Mouse (Mus musculus) forebrain, embryonic 14.5 days (tissue): ENCODE measurements around the gene Kcng3. TPM values are rescaled to one million over a fixed set of nuclear protein-coding genes. Genes with fewer than 3 reads are reported as not detected.

Source experiments
- ATAC-seq: fragments of 200-750 bp; cut with Nextera tagmentation; 2 replicates; pipeline ENCODE4 v1.8.0; 2017; ENCODE audit warnings: mild to moderate bottlenecking, moderate library complexity
- DNase-seq: peaks from one replicate; pipeline ENCODE4 v3.0.0-alpha.2; 2015; ENCODE audit warnings: low spot score
- H3K27ac ChIP-seq: fragments of 300-500 bp; sonication (generic); 2 replicates; pipeline ENCODE4 v1.5.1; 2014; ENCODE audit warnings: low read depth, mild to moderate bottlenecking, control low read depth, low read length, moderate library complexity
- H3K27me3 ChIP-seq: fragments of 300-500 bp; sonication (generic); replicated peaks from 2 replicates; pipeline ENCODE4 v1.6.1; 2014; ENCODE audit warnings: low read length, control low read depth, mixed read lengths; ENCODE audit not compliant: control insufficient read depth, insufficient read depth
- H3K36me3 ChIP-seq: fragments of 300-500 bp; sonication (generic); 2 replicates; pipeline ENCODE4 v1.6.1; 2014; ENCODE audit warnings: low read length, control low read depth; ENCODE audit not compliant: control insufficient read depth, insufficient read depth
- H3K4me1 ChIP-seq: fragments of 300-500 bp; sonication (generic); 2 replicates; pipeline ENCODE4 v1.6.1; 2014; ENCODE audit warnings: antibody characterized with exemption, low read length, control low read depth; ENCODE audit not compliant: control insufficient read depth, insufficient read depth
- H3K4me2 ChIP-seq: fragments of 300-500 bp; sonication (generic); 2 replicates; pipeline ENCODE4 v1.6.1; 2014; ENCODE audit warnings: mild to moderate bottlenecking, control low read depth, low read length
- H3K4me3 ChIP-seq: fragments of 300-500 bp; sonication (generic); 2 replicates; pipeline ENCODE4 v1.5.1; 2014; ENCODE audit warnings: low read depth, low read length, control low read depth
- H3K9ac ChIP-seq: fragments of 300-500 bp; sonication (generic); 2 replicates; pipeline ENCODE4 v1.6.1; 2014; ENCODE audit warnings: mild to moderate bottlenecking, low read length, control low read depth, moderate library complexity
- H3K9me3 ChIP-seq: fragments of 300-500 bp; sonication (generic); replicated peaks from 2 replicates; pipeline ENCODE4 v1.6.1; 2016; ENCODE audit warnings: low read length, control low read depth, mixed read lengths; ENCODE audit not compliant: control insufficient read depth
- WGBS: fragments of 180-500 bp; shearing (Covaris S2); extraction: QIAGEN DNeasy Blood & Tissue Kit; methylation state at CpG from one replicate; pipeline ENCODE4 v1.1.7; 2014; 5-methylcytosine and 5-hydroxymethylcytosine counted together
- polyA plus RNA-seq: library from polyadenylated mRNA; unstranded; fragments of >200 nt; fragmentation: Nextera tagmentation; extraction: Ambion mirVana; gene quantifications from 2 replicates; pipeline ENCODE4 v1.2.1, GENCODE M21; 2014

The Kcng3 gene
- not detected in 2 replicates for polyA plus RNA-seq

DNA sequence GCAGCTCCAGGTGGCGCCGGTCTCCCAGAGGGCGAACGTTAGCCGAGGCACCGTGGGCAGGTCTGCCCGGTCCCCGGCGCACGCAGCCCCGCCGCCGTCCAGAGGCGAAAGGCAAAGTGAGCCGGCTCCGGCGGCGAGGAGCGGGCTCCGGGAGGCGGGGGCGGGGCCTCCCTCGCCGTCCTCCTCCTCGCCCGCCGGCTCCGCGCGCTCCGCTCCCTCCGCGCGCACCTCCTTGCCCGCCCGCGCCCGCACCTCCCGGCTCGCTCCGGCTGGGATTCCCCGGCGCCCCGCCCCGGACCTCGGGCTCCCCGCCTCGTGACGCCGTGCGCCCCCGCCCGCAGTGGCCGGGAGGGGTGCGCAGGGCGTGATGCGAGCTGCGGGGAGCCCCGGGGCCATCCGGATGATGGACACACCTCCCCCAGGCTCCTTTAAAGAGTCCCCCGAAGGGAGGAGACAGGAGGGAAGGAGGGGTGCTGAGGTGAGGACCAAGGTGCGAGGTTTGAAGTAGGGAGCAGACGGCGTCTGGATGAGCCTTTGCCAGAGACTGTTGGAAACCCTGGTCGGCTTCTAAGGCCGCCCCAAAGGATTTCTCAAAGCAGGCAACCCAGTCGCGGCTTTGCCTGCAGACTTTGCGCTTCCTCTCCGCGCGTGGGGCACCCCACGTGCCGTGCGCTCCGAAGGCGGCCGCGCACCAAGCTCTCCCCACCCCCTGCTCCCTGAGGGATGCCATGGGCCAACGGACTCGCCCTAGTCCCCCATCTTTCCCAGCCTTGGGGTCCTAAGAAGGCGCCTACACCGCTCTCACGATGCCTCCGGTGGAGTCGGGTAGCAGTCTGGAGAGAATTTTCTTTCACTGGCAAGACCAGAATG, at the start of gene Kcng3:
Gene Kcng3 (minus strand): TSS at position 113 of the 870 bp plus-strand sequence.
- Histone ChIP-seq H3K27ac (no peak within 1 kb of the TSS), H3K27me3 (peaks cover 51% of the 10 kb centered on the region)
- under 1% methylated on average over 76 of the region's 86 CpGs for WGBS

DNA sequence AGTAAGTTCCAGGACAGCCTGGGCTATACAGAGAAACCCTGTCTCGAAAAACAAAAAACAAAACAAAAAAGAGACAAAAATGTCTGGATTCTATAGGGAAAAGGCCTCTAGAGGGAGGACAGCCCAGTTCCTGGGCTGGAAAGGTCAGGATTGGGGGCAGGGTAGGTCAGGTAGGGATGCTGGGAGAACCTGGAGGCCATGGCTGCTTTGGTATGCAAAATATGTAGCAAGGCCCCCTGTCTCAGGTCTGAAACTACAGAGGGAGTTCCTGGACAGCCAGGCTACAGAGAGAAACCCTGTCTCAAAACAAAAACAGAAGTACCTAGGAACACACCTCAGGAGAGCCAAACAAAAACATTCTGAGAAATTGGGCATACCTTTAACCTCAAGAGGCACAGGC, 45.7 kb upstream of the Kcng3 start:
- 77% methylated on average over 1 of the region's 1 CpGs for WGBS
- no peak for ATAC-seq

More for the DNA sequence above, at the start of gene Kcng3:
- DNase-seq: peak; percentile 46
- H3K9me3 ChIP-seq: no peaks in the 10 kb centered on the region
- H3K9ac ChIP-seq: peak within 1 kb of the TSS; percentile 57
- ATAC-seq: peak; percentile 68
- peaks cover 8% of the 10 kb centered on the region; the same call in 1 of the 2 replicates for H3K4me1 ChIP-seq
- peak within 1 kb of the TSS; percentile 87 for H3K4me2 ChIP-seq
- H3K36me3 ChIP-seq: no peaks in the 10 kb centered on the region
- H3K4me3 ChIP-seq: peak within 1 kb of the TSS; percentile 54

DNA sequence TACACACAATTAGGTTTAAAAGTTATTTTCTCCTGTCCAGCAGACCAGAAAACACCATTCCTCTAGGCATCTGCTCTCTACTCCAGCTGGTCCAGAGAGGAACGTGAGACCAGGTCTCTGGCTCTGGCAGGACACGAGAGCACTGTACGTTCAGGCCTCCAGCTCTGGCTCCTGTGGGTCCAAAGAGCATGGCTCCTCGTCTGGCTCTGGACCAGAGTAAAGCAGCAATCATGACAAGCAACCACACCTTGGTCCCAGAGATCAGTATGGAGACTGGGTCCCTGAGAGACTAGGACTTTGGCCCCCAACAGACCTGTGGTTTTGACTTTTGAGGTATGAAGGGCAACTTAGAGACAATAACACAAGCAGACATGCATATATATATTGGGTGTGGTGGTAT, 41.0 kb upstream of the Kcng3 start:
- 78% methylated on average over 4 of the region's 4 CpGs for WGBS

More for the DNA sequence above, 45.7 kb upstream of the Kcng3 start:
- Histone ChIP-seq H3K4me2 (no peak overlapping the region), H3K27ac (no peak overlapping the region), H3K27me3 (no peaks in the 10 kb centered on the region), H3K9me3 (no peaks in the 10 kb centered on the region), H3K4me3 (no peak overlapping the region), H3K36me3 (no peaks in the 10 kb centered on the region), H3K4me1 (no peaks in the 10 kb centered on the region), H3K9ac (no peak overlapping the region)
- DNase-seq: no peak

DNA sequence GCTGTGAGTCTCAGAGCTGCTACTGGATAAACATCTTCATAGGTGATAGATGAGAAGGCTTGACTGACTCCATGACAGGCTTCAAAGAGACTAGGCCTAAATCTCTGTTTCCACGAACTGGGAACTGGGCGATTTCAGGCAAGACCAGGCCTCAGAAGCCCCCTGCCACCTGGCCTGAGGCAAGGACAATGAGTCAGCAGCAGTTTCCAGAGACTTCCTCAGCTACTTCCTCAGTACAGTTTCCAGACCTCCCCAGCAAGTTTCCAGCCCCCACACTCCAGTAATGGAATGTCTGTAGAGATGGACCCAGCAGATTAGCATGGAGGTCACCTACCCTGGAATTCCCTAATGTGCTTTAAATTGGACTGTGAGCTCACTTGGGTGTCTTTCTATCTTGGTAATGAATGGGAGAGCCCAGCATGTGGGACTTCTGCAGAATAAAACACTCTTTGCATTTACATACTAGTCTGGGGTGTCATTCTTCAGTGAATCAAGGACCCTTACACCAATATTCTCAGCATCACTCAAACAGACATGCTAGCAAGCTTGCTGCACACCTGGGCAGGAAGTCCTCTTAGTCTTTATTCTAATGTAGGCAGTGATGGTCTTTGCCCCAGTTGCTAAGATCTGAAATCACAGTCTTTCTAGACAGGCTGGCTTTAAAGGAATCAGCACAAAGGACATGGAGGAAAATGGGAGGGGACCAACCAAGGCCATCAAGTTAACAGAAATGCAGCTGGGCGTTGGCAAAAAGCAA, 36.4 kb upstream of the Kcng3 start:
- ATAC-seq (no peak), DNase-seq (no peak)
- H3K4me2 ChIP-seq: no peak overlapping the region
- WGBS: 89% methylated on average over 3 of the region's 3 CpGs
- H3K4me3 ChIP-seq: no peak overlapping the region
- no peaks in the 10 kb centered on the region for H3K27me3 ChIP-seq
- no peaks in the 10 kb centered on the region for H3K36me3 ChIP-seq
- no peak overlapping the region for H3K27ac ChIP-seq
- no peaks in the 10 kb centered on the region for H3K9me3 ChIP-seq
- no peaks in the 10 kb centered on the region for H3K4me1 ChIP-seq
- H3K9ac ChIP-seq: no peak overlapping the region

More for the DNA sequence above, 41.0 kb upstream of the Kcng3 start:
- no peak overlapping the region for H3K4me2 ChIP-seq
- ATAC-seq (no peak), DNase-seq (no peak)
- H3K4me3 ChIP-seq: no peak overlapping the region
- H3K27me3 ChIP-seq: no peaks in the 10 kb centered on the region
- H3K27ac ChIP-seq: no peak overlapping the region
- H3K9ac ChIP-seq: no peak overlapping the region
- H3K9me3 ChIP-seq: no peaks in the 10 kb centered on the region
- no peaks in the 10 kb centered on the region for H3K36me3 ChIP-seq
- H3K4me1 ChIP-seq: no peaks in the 10 kb centered on the region

DNA sequence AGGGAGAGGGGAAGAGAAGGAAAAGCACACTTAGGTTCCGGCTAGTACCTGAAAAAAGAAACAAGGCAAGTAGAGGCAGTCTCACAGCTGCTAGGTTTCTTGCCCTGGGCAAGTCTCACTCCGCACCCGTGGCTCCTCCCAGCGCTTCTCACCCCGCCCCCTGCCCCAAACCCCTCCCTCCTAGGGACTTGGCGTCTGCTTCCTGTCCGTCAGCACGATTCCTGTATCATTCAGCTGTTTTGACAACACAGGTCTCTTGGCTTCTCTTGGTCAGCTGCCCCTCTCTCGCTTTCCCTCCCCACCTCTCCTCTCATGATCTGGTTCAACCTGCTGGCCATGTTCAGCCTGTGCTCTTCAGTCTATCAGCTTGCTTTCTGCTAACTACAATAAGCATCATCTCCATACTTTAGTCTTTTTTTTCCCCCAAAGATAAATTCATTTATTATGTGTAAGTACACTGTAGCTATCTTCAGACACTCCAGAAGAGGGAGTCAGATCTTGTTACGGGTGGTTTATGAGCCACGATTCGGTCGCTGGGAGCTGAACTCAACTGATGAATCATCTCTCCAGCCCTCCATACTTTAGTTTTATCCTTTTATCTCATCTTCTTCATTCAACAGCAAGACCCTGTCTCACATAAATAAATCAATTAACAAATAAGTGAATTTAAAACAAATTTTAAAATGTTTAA, 35.0 kb upstream of the Kcng3 start:
- no peak overlapping the region for H3K4me3 ChIP-seq
- H3K4me1 ChIP-seq: no peaks in the 10 kb centered on the region
- 80% methylated on average over 13 of the region's 13 CpGs for WGBS
- no peaks in the 10 kb centered on the region for H3K9me3 ChIP-seq
- H3K27me3 ChIP-seq: no peaks in the 10 kb centered on the region
- no peak overlapping the region for H3K27ac ChIP-seq
- H3K4me2 ChIP-seq: no peak overlapping the region
- DNase-seq (no peak), ATAC-seq (no peak)
- no peak overlapping the region for H3K9ac ChIP-seq
- no peaks in the 10 kb centered on the region for H3K36me3 ChIP-seq

DNA sequence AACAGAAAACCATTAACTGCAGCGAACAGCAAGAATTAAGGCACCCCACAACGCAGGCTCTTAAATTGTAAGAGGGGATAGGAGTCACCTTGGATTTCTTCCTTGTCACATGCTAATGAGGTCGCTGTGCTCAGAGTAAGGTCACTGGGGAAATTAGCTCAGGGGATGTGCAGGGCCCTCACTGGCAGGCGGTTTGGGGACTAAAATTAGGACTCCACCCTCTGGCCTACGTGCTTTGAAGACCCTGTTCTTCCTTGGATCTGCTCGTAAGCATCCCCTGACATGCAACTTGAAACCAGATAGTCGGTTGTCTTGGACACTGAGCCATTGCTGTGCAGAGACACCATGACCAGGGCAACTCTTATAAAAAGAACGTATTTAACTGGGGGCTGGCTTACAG, 33.1 kb upstream of the Kcng3 start:
- no peak overlapping the region for H3K4me2 ChIP-seq
- no peak overlapping the region for H3K4me3 ChIP-seq
- no peaks in the 10 kb centered on the region for H3K27me3 ChIP-seq
- no peak overlapping the region for H3K9ac ChIP-seq
- no peaks in the 10 kb centered on the region for H3K36me3 ChIP-seq
- no peak overlapping the region for H3K27ac ChIP-seq
- DNase-seq: no peak
- 45% methylated on average over 8 of the region's 8 CpGs for WGBS
- no peaks in the 10 kb centered on the region for H3K9me3 ChIP-seq
- ATAC-seq: no peak
- H3K4me1 ChIP-seq: no peaks in the 10 kb centered on the region

DNA sequence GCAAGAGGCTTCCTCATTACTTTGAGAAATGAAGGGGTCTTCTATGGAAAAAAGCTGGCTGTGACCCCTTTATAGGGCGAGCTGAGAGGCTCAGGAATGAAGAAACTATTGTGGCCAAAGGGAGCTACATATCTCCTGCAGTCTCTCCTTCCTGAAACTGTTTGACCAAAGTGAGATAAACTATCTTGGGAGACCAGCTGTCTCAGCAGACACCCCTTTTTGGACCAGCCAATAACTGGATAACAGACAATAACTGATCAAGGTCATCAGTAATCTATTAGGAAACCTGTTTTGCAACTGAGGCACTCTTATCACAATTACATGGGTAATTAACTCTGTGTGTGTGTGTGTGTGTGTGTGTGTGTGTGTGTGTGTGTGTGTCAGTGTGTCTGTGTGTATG, 27.2 kb upstream of the Kcng3 start:
- no peak overlapping the region for H3K27ac ChIP-seq
- H3K36me3 ChIP-seq: no peaks in the 10 kb centered on the region
- no peaks in the 10 kb centered on the region for H3K27me3 ChIP-seq
- H3K4me3 ChIP-seq: no peak overlapping the region
- H3K9me3 ChIP-seq: no peaks in the 10 kb centered on the region
- WGBS: 71% methylated on average over 1 of the region's 1 CpGs
- no peak for DNase-seq
- no peak overlapping the region for H3K4me2 ChIP-seq
- no peaks in the 10 kb centered on the region for H3K4me1 ChIP-seq
- H3K9ac ChIP-seq: no peak overlapping the region
- no peak for ATAC-seq

DNA sequence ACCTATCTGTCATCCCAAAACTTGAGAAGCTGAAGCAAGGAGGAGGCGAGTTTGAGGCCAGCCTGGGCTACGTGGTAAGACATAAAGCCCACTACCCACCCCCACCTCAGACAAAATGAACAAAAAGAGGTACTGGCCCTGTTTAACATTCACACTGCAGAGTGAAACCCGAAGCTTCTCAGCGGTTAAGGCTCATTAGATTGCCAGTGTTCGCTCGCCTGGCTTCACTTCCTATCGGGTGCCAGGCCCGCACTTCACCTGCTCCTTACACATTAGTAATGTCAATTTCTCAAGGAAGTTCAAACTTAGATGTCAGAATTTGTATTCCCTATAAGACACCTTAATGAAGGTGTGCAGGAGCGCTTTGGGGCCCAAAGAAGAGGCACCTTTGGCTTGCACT, 25.7 kb upstream of the Kcng3 start:
- H3K4me2 ChIP-seq: no peak overlapping the region
- 68% methylated on average over 9 of the region's 9 CpGs for WGBS
- no peaks in the 10 kb centered on the region for H3K9me3 ChIP-seq
- H3K9ac ChIP-seq: no peak overlapping the region
- ATAC-seq (no peak), DNase-seq (no peak)
- H3K27me3 ChIP-seq: no peaks in the 10 kb centered on the region
- no peaks in the 10 kb centered on the region for H3K36me3 ChIP-seq
- no peak overlapping the region for H3K27ac ChIP-seq
- H3K4me1 ChIP-seq: no peaks in the 10 kb centered on the region
- no peak overlapping the region for H3K4me3 ChIP-seq
